Comparison of ENCODE assay signal across 7 mouse cellular contexts in genomic region chr3:102081862-102082261, GRCm38 (mm10). TPM values are rescaled to one million over a fixed set of nuclear protein-coding genes. Genes with fewer than 3 reads are reported as not detected.
DNase-seq lines count a peak whose midpoint lies in the region; ATAC-seq lines count a peak whose summit lies in the region.

No protein-coding gene starts in this region.

- peaks cover 7% of the 10 kb centered on the region; the same call in 1 of the 2 replicates for H3K4me1 ChIP-seq in intestine, embryonic 15.5 days (replicated peaks)
- no peaks in the 10 kb centered on the region for H3K4me1 ChIP-seq in midbrain, embryonic 11.5 days (ENCODE audit: control insufficient read depth, insufficient read depth, low read length)

- no peak overlapping the region for H3K4me3 ChIP-seq in intestine, embryonic 15.5 days (replicated peaks)
- no peak overlapping the region for H3K4me3 ChIP-seq in midbrain, embryonic 11.5 days (ENCODE audit: low read depth, low read length)

- H3K9me3 ChIP-seq in intestine, embryonic 15.5 days: no peaks in the 10 kb centered on the region
- H3K9me3 ChIP-seq in midbrain, embryonic 11.5 days (ENCODE audit: control insufficient read depth, low read length): no peaks in the 10 kb centered on the region

- peak; percentile 85 for DNase-seq in adrenal gland, postnatal 14 days
- DNase-seq in embryo, embryonic 11.5 days (ENCODE audit: low read depth, low spot score): peak; percentile 69
- DNase-seq in gastrocnemius, postnatal 4 days (ENCODE audit: low spot score in 2 of 2): peak; percentile 50 to 77
- peak; percentile 69 to 83 for DNase-seq in left cerebral cortex, postnatal 14 days (ENCODE audit: low spot score in 2 of 2)
- peak; percentile 97 for DNase-seq in midbrain, embryonic 11.5 days (ENCODE audit: low spot score, missing footprints)
- DNase-seq in spleen, adult 12 weeks (ENCODE audit: low spot score): peak; percentile 9

- no peaks in the 10 kb centered on the region for H3K36me3 ChIP-seq in intestine, embryonic 15.5 days
- no peaks in the 10 kb centered on the region for H3K36me3 ChIP-seq in midbrain, embryonic 11.5 days (ENCODE audit: control insufficient read depth, insufficient read depth, low read length)

- H3K4me2 ChIP-seq in intestine, embryonic 15.5 days (replicated peaks): no peak overlapping the region
- H3K4me2 ChIP-seq in midbrain, embryonic 11.5 days: no peak overlapping the region

- no peaks in the 10 kb centered on the region for H3K27me3 ChIP-seq in intestine, embryonic 15.5 days (replicated peaks)
- peaks cover 5% of the 10 kb centered on the region for H3K27me3 ChIP-seq in midbrain, embryonic 11.5 days (ENCODE audit: control insufficient read depth, insufficient read depth, low read length)

- no peak overlapping the region for H3K27ac ChIP-seq in intestine, embryonic 15.5 days
- no peak overlapping the region for H3K27ac ChIP-seq in midbrain, embryonic 11.5 days (ENCODE audit: low read depth, low read length)

- H3K9ac ChIP-seq in intestine, embryonic 15.5 days: no peak overlapping the region
- H3K9ac ChIP-seq in midbrain, embryonic 11.5 days (ENCODE audit: low read length): no peak overlapping the region

- WGBS in intestine, embryonic 15.5 days: 16% methylated on average over 3 of the region's 3 CpGs
- WGBS in midbrain, embryonic 11.5 days: 22% methylated on average over 3 of the region's 3 CpGs

- intact Hi-C loops in left cerebral cortex, postnatal 14 days (cut with DNase I): loop anchor here (2.0 to 5.0 kb wide), 2 partner anchors 161 to 610 kb away; no protein-coding TSS in a partner anchor

- peak; percentile 86 for ATAC-seq in intestine, embryonic 15.5 days
- ATAC-seq in midbrain, embryonic 11.5 days (ENCODE audit: low FRiP score): peak; percentile 86

RNA-seq across cellular contexts. Expression of gene Casq2, which starts 4.4 kb away (rescaled TPM):
- total RNA-seq in adrenal gland, postnatal 14 days (2021): 1.7 and 2.0 TPM in 2 replicates
- total RNA-seq in gastrocnemius, postnatal 4 days (2021): 100 to 1,000 TPM; 579 to 657 TPM
- polyA plus RNA-seq in intestine, embryonic 15.5 days (2015; fragmentation: Nextera tagmentation; extraction: Ambion mirVana): 1.5 and 1.7 TPM in 2 replicates
- 1 to 10 TPM; 1.5 to 2.2 TPM for total RNA-seq in left cerebral cortex, postnatal 14 days (2021)
- 0.21 TPM in 1 of 2 replicates, not detected in the other for polyA plus RNA-seq in midbrain, embryonic 11.5 days (2014; fragmentation: Nextera tagmentation; extraction: Ambion mirVana)

Comparison
In these comparisons a context has a peak if more than half of its experiments do, and no peak if none do; other contexts are left out.
1. DNase-seq: peak in every context shown above with its lines; median percentile 97 in midbrain, embryonic 11.5 days; 85 in adrenal gland, postnatal 14 days; 76 in left cerebral cortex, postnatal 14 days; 69 in embryo, embryonic 11.5 days; 64 in gastrocnemius, postnatal 4 days; 9 in spleen, adult 12 weeks.
2. RNA of gene Casq2, which starts 4.4 kb away (total RNA-seq): 579 to 657 TPM in gastrocnemius, postnatal 4 days; 1.5 to 2.2 TPM in left cerebral cortex, postnatal 14 days and 1.7 to 2.0 TPM in adrenal gland, postnatal 14 days; every median in the first group is over 100 times any median in the second.